Mouse (Mus musculus) midbrain, embryonic 11.5 days (tissue): ENCODE results near the gene Polr3g. TPM values are rescaled to one million over a fixed set of nuclear protein-coding genes. Genes with fewer than 3 reads are reported as not detected.

ENCODE experiments used
- ATAC-seq: fragments of 200-750 bp; cut with Nextera tagmentation; 2 replicates; pipeline ENCODE4 v1.8.0; 2017; ENCODE audit warnings: moderate TSS enrichment, moderate library complexity; ENCODE audit not compliant: low FRiP score
- DNase-seq: peaks from one replicate; pipeline ENCODE4 v3.0.0; 2015; ENCODE audit warnings: low spot score; ENCODE audit errors: missing footprints
- H3K27ac ChIP-seq: fragments of 300-500 bp; sonication (generic); 2 replicates; pipeline ENCODE4 v1.5.1; 2014; ENCODE audit warnings: low read depth, low read length
- H3K27me3 ChIP-seq: fragments of 300-500 bp; sonication (generic); 2 replicates; pipeline ENCODE4 v1.6.1; 2014; ENCODE audit warnings: mild to moderate bottlenecking, low read length, moderate library complexity, mixed read lengths; ENCODE audit not compliant: control insufficient read depth, insufficient read depth
- H3K36me3 ChIP-seq: fragments of 300-500 bp; sonication (generic); 2 replicates; pipeline ENCODE4 v1.6.1; 2014; ENCODE audit warnings: mild to moderate bottlenecking, low read length, moderate library complexity, mixed read lengths; ENCODE audit not compliant: control insufficient read depth, insufficient read depth
- H3K4me1 ChIP-seq: fragments of 300-500 bp; sonication (generic); 2 replicates; pipeline ENCODE4 v1.6.1; 2014; ENCODE audit warnings: low read length; ENCODE audit not compliant: control insufficient read depth, insufficient read depth
- H3K4me2 ChIP-seq: fragments of 300-500 bp; sonication (generic); 2 replicates; pipeline ENCODE4 v1.6.1; 2014; ENCODE audit warnings: mild to moderate bottlenecking, moderate library complexity
- H3K4me3 ChIP-seq: fragments of 300-500 bp; sonication (generic); 2 replicates; pipeline ENCODE4 v1.5.1; 2014; ENCODE audit warnings: low read depth, low read length
- H3K9ac ChIP-seq: fragments of 300-500 bp; sonication (generic); 2 replicates; pipeline ENCODE4 v1.6.1; 2014; ENCODE audit warnings: low read length
- H3K9me3 ChIP-seq: fragments of 300-500 bp; sonication (generic); 2 replicates; pipeline ENCODE4 v1.6.1; 2016; ENCODE audit warnings: low read length; ENCODE audit not compliant: control insufficient read depth
- WGBS: fragments of 180-500 bp; shearing (Covaris S2); extraction: QIAGEN DNeasy Blood & Tissue Kit; methylation state at CpG from one replicate; pipeline ENCODE4 v1.1.7; 2014; 5-methylcytosine and 5-hydroxymethylcytosine counted together
- polyA plus RNA-seq: library from polyadenylated mRNA; unstranded; fragments of >200 nt; fragmentation: Nextera tagmentation; extraction: Ambion mirVana; gene quantifications from 2 replicates; pipeline ENCODE4 v1.2.1, GENCODE M21; 2014

The Polr3g gene
- polyA plus RNA-seq, 1 experiment from 2014 or later = 16.7 TPM

GRCm38 (mm10) chr13:81703148-81703547, 7.7 kb downstream of the Polr3g start:
- 73% methylated on average over 7 of the region's 7 CpGs for WGBS
- H3K9ac ChIP-seq = no peak overlapping the region
- ATAC-seq = no peak

GRCm38 (mm10) chr13:81694446-81694845, 16.4 kb downstream of the Polr3g start:
- H3K27me3 ChIP-seq = no peaks in the 10 kb centered on the region
- DNase-seq (no peak), ATAC-seq (no peak)
- H3K4me3 ChIP-seq = no peak overlapping the region
- H3K9ac ChIP-seq = no peak overlapping the region
- H3K4me2 ChIP-seq = no peak overlapping the region
- WGBS = 96% methylated on average over 12 of the region's 12 CpGs
- H3K4me1 ChIP-seq = no peaks in the 10 kb centered on the region
- H3K36me3 ChIP-seq = no peaks in the 10 kb centered on the region
- H3K27ac ChIP-seq = no peak overlapping the region
- no peaks in the 10 kb centered on the region for H3K9me3 ChIP-seq

More at GRCm38 (mm10) chr13:81703148-81703547, 7.7 kb downstream of the Polr3g start:
- Histone ChIP-seq H3K4me3 (no peak overlapping the region), H3K36me3 (no peaks in the 10 kb centered on the region), H3K4me2 (no peak overlapping the region), H3K4me1 (no peaks in the 10 kb centered on the region), H3K27me3 (no peaks in the 10 kb centered on the region), H3K27ac (no peak overlapping the region), H3K9me3 (no peaks in the 10 kb centered on the region)
- no peak for DNase-seq

- 61% methylated on average over 9 of the region's 9 CpGs for WGBS
- H3K4me1 ChIP-seq = no peaks in the 10 kb centered on the region
- H3K9me3 ChIP-seq = no peaks in the 10 kb centered on the region
- H3K27me3 ChIP-seq = no peaks in the 10 kb centered on the region
- H3K27ac ChIP-seq = no peak overlapping the region
- no peak overlapping the region for H3K4me3 ChIP-seq
- H3K4me2 ChIP-seq = no peak overlapping the region
- ATAC-seq = peak; percentile 55
- H3K9ac ChIP-seq = no peak overlapping the region; the same call in 1 of the 2 replicates
- DNase-seq = no peak
- H3K36me3 ChIP-seq = no peaks in the 10 kb centered on the region
These were observed 19.2 kb downstream of the Polr3g start for GRCm38 (mm10) chr13:81691606-81692005.

- no peaks in the 10 kb centered on the region for H3K4me1 ChIP-seq
- no peak overlapping the region for H3K9ac ChIP-seq
- DNase-seq (no peak), ATAC-seq (no peak)
- no peak overlapping the region for H3K4me2 ChIP-seq
- H3K9me3 ChIP-seq = no peaks in the 10 kb centered on the region
- H3K4me3 ChIP-seq = no peak overlapping the region
- no peak overlapping the region for H3K27ac ChIP-seq
- no peaks in the 10 kb centered on the region for H3K36me3 ChIP-seq
- H3K27me3 ChIP-seq = no peaks in the 10 kb centered on the region
- WGBS = 87% methylated on average over 10 of the region's 10 CpGs
These were observed 20.3 kb downstream of the Polr3g start for GRCm38 (mm10) chr13:81690477-81690876.

GRCm38 (mm10) chr13:81689587-81689986, 21.2 kb downstream of the Polr3g start:
- DNase-seq = no peak
- no peak overlapping the region for H3K9ac ChIP-seq
- no peaks in the 10 kb centered on the region for H3K27me3 ChIP-seq
- 92% methylated on average over 3 of the region's 3 CpGs for WGBS
- H3K4me1 ChIP-seq = no peaks in the 10 kb centered on the region
- H3K4me3 ChIP-seq = no peak overlapping the region
- H3K27ac ChIP-seq = no peak overlapping the region
- no peak for ATAC-seq
- H3K36me3 ChIP-seq = no peaks in the 10 kb centered on the region
- H3K4me2 ChIP-seq = no peak overlapping the region
- H3K9me3 ChIP-seq = no peaks in the 10 kb centered on the region

GRCm38 (mm10) chr13:81684884-81685283, 25.9 kb downstream of the Polr3g start:
- Histone ChIP-seq H3K4me2 (no peak overlapping the region), H3K36me3 (no peaks in the 10 kb centered on the region), H3K27ac (no peak overlapping the region), H3K9ac (no peak overlapping the region), H3K27me3 (no peaks in the 10 kb centered on the region), H3K4me1 (no peaks in the 10 kb centered on the region), H3K4me3 (no peak overlapping the region), H3K9me3 (no peaks in the 10 kb centered on the region)
- no peak for DNase-seq
- 91% methylated on average over 3 of the region's 3 CpGs for WGBS
- no peak for ATAC-seq

- Histone ChIP-seq H3K27me3 (no peaks in the 10 kb centered on the region), H3K4me3 (no peak overlapping the region), H3K36me3 (no peaks in the 10 kb centered on the region), H3K4me1 (no peaks in the 10 kb centered on the region), H3K4me2 (no peak overlapping the region), H3K9me3 (no peaks in the 10 kb centered on the region), H3K27ac (no peak overlapping the region), H3K9ac (no peak overlapping the region)
- 95% methylated on average over 5 of the region's 5 CpGs for WGBS
- DNase-seq (no peak), ATAC-seq (no peak)
These were observed 26.6 kb downstream of the Polr3g start for GRCm38 (mm10) chr13:81684258-81684657.

- H3K9me3 ChIP-seq = no peaks in the 10 kb centered on the region
- H3K27ac ChIP-seq = no peak overlapping the region
- no peak for DNase-seq
- H3K9ac ChIP-seq = no peak overlapping the region
- no peaks in the 10 kb centered on the region for H3K4me1 ChIP-seq
- no peak for ATAC-seq
- H3K4me2 ChIP-seq = no peak overlapping the region
- H3K36me3 ChIP-seq = no peaks in the 10 kb centered on the region
- 92% methylated on average over 3 of the region's 3 CpGs for WGBS
- H3K27me3 ChIP-seq = no peaks in the 10 kb centered on the region
- H3K4me3 ChIP-seq = no peak overlapping the region
These were observed 27.7 kb downstream of the Polr3g start for GRCm38 (mm10) chr13:81683107-81683506.

GRCm38 (mm10) chr13:81675333-81675732, 35.5 kb downstream of the Polr3g start:
- Histone ChIP-seq H3K4me1 (no peaks in the 10 kb centered on the region), H3K27ac (no peak overlapping the region), H3K9me3 (no peaks in the 10 kb centered on the region), H3K9ac (no peak overlapping the region), H3K4me2 (no peak overlapping the region), H3K36me3 (no peaks in the 10 kb centered on the region; the same call in 1 of the 2 replicates), H3K4me3 (no peak overlapping the region), H3K27me3 (no peaks in the 10 kb centered on the region)
- no peak for ATAC-seq
- no peak for DNase-seq
- WGBS = 86% methylated on average over 8 of the region's 8 CpGs

- Histone ChIP-seq H3K36me3 (peaks cover 14% of the 10 kb centered on the region), H3K4me2 (no peak overlapping the region), H3K27me3 (no peaks in the 10 kb centered on the region), H3K4me3 (no peak overlapping the region), H3K9me3 (no peaks in the 10 kb centered on the region), H3K4me1 (no peaks in the 10 kb centered on the region), H3K9ac (no peak overlapping the region), H3K27ac (no peak overlapping the region)
- WGBS = 91% methylated on average over 5 of the region's 5 CpGs
- ATAC-seq (no peak), DNase-seq (no peak)
These were observed 43.1 kb downstream of the Polr3g start for GRCm38 (mm10) chr13:81667713-81668112.
